Mouse (Mus musculus) E14TG2a.4 (cell line): Measurements from ENCODE around the gene Shq1.

Source experiments
- CTCF ChIP-seq: conservative IDR thresholded peaks from 2 replicates; pipeline ENCODE4 v1.5.1; 2014; ENCODE audit warnings: low read length
- POU5F1 ChIP-seq: IDR thresholded peaks from 2 replicates; pipeline ENCODE4 v1.6.1; 2014; ENCODE audit warnings: low read length, borderline replicate concordance

- TF ChIP-seq CTCF: no peak
- no peak for TF ChIP-seq POU5F1
Observed at GRCm38 (mm10) chr6:100708248-100708647, 37.3 kb upstream of the Shq1 start.
